Mouse (Mus musculus) midbrain, embryonic 15.5 days (tissue): ENCODE results near the gene Uba3. TPM values are rescaled to one million over a fixed set of nuclear protein-coding genes. Genes with fewer than 3 reads are reported as not detected.

ENCODE experiments used
- ATAC-seq: fragments of 200-750 bp; cut with Nextera tagmentation; replicated peaks from 2 replicates; pipeline ENCODE4 v1.8.0; 2017; ENCODE audit warnings: moderate TSS enrichment
- H3K27ac ChIP-seq: fragments of 300-500 bp; sonication (generic); 2 replicates; pipeline ENCODE4 v1.5.1; 2015; ENCODE audit warnings: mild to moderate bottlenecking, inconsistent platforms
- H3K27me3 ChIP-seq: fragments of 300-500 bp; sonication (generic); replicated peaks from 2 replicates; pipeline ENCODE4 v1.6.1; 2015; ENCODE audit warnings: inconsistent platforms
- H3K36me3 ChIP-seq: fragments of 300-500 bp; sonication (generic); replicated peaks from 2 replicates; pipeline ENCODE4 v1.6.1; 2015; ENCODE audit warnings: inconsistent platforms
- H3K4me1 ChIP-seq: fragments of 300-500 bp; sonication (generic); 2 replicates; pipeline ENCODE4 v1.6.1; 2015; ENCODE audit warnings: inconsistent platforms
- H3K4me2 ChIP-seq: fragments of 300-500 bp; sonication (generic); 2 replicates; pipeline ENCODE4 v1.6.1; 2015; ENCODE audit warnings: inconsistent platforms, mild to moderate bottlenecking, moderate library complexity
- H3K4me3 ChIP-seq: fragments of 300-500 bp; sonication (generic); 2 replicates; pipeline ENCODE4 v1.5.1; 2015; ENCODE audit warnings: mild to moderate bottlenecking, inconsistent platforms
- H3K9ac ChIP-seq: fragments of 300-500 bp; sonication (generic); 2 replicates; pipeline ENCODE4 v1.6.1; 2015; ENCODE audit warnings: mild to moderate bottlenecking, inconsistent platforms
- H3K9me3 ChIP-seq: fragments of 300-500 bp; sonication (generic); 2 replicates; pipeline ENCODE4 v1.6.1; 2016; ENCODE audit warnings: inconsistent platforms
- WGBS: fragments of 180-500 bp; shearing (Covaris S2); methylation state at CpG from one replicate; pipeline ENCODE4 v1.1.7; 2015; ENCODE audit warnings: mixed read lengths; 5-methylcytosine and 5-hydroxymethylcytosine counted together
- polyA plus RNA-seq: library from polyadenylated mRNA; unstranded; fragments of >200 nt; fragmentation: Nextera tagmentation; extraction: Ambion mirVana; gene quantifications from 2 replicates; pipeline ENCODE4 v1.2.1, GENCODE M21; 2015

Gene Uba3
- polyA plus RNA-seq, 1 experiment from 2014 or later: 86.3 TPM

- Histone ChIP-seq H3K9me3 (no peaks in the 10 kb centered on the region), H3K4me2 (peak within 1 kb of the TSS; percentile 95), H3K27me3 (no peaks in the 10 kb centered on the region), H3K27ac (peak within 1 kb of the TSS; percentile 78), H3K4me1 (peaks cover 21% of the 10 kb centered on the region), H3K4me3 (peak within 1 kb of the TSS; percentile 59), H3K9ac (peak within 1 kb of the TSS; percentile 78), H3K36me3 (no peaks in the 10 kb centered on the region)
- WGBS: under 1% methylated on average over 47 of the region's 56 CpGs
- peak; percentile 83 for ATAC-seq
These were observed 56.8 kb downstream of the Uba3 start, which contains the start of gene Eogt for GRCm38 (mm10) chr6:97148383-97149251. Eogt (minus strand) TSS chr6:97149182.

- H3K9ac ChIP-seq: peak overlapping the region; percentile 78
- no peaks in the 10 kb centered on the region for H3K36me3 ChIP-seq
- 14% methylated on average over 18 of the region's 18 CpGs for WGBS
- H3K27ac ChIP-seq: peak overlapping the region; percentile 78
- no peaks in the 10 kb centered on the region for H3K9me3 ChIP-seq
- H3K4me1 ChIP-seq: peaks cover 21% of the 10 kb centered on the region
- peak overlapping the region; percentile 59 for H3K4me3 ChIP-seq
- H3K4me2 ChIP-seq: peak overlapping the region; percentile 95
- ATAC-seq: peak; percentile 70
- H3K27me3 ChIP-seq: no peaks in the 10 kb centered on the region
These were observed 57.6 kb downstream of the Uba3 start for GRCm38 (mm10) chr6:97147755-97148382.

DNA sequence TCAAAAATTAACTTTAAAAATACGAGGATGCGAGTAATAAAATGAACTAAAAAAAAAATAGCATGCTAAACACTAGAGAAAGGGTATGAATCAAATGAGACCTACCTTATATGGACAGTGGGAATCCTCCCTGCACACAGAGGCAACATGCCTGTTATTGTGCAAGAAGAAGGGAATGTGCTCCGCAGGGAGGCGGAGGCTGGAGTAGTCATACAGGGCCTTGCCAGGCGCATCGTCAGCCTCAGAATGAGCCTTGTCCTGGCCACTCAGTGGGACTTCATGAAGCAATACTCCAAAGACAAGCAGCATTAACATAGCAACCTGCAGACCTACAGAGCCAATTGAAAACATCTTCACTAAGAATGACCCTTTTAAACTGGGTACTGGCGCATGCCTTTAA lies 60.3 kb downstream of the Uba3 start:
- no peak overlapping the region for H3K27ac ChIP-seq
- H3K36me3 ChIP-seq: no peaks in the 10 kb centered on the region
- H3K9me3 ChIP-seq: no peaks in the 10 kb centered on the region
- peaks cover 21% of the 10 kb centered on the region for H3K4me1 ChIP-seq
- ATAC-seq: no peak
- H3K9ac ChIP-seq: no peak overlapping the region
- no peak overlapping the region for H3K4me2 ChIP-seq
- H3K27me3 ChIP-seq: no peaks in the 10 kb centered on the region
- no peak overlapping the region for H3K4me3 ChIP-seq
- 87% methylated on average over 7 of the region's 7 CpGs for WGBS

- Histone ChIP-seq H3K4me2 (no peak overlapping the region), H3K4me3 (no peak overlapping the region), H3K9ac (no peak overlapping the region), H3K27me3 (no peaks in the 10 kb centered on the region), H3K36me3 (no peaks in the 10 kb centered on the region), H3K4me1 (peaks cover 20% of the 10 kb centered on the region), H3K27ac (no peak overlapping the region), H3K9me3 (no peaks in the 10 kb centered on the region)
- 52% methylated on average over 7 of the region's 7 CpGs for WGBS
- no peak for ATAC-seq
These were observed 61.1 kb downstream of the Uba3 start for GRCm38 (mm10) chr6:97144359-97144758.

DNA sequence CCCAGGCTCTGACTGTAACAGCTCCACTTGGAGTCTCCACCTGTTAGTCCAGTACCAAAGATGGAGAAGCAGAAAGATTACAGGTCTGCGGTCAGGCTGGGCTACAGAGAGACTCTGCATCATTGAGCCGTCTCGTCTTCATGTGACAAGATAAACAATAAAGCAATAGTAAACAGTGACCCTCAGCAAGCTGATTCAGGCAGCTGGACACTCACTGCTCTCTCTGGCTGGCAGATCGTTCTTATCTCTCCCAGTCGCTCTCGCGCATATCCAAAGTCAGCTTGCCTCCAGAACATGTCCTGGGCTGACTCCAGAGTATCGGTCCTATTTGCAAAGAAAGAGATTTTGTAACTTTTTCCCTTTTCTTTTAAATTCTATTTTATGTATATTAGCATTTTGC lies 62.8 kb downstream of the Uba3 start:
- WGBS: 89% methylated on average over 8 of the region's 8 CpGs

GRCm38 (mm10) chr6:97141811-97142210 lies 63.6 kb downstream of the Uba3 start:
- Histone ChIP-seq H3K4me2 (no peak overlapping the region), H3K27ac (no peak overlapping the region), H3K36me3 (no peaks in the 10 kb centered on the region), H3K4me1 (no peaks in the 10 kb centered on the region), H3K4me3 (no peak overlapping the region), H3K27me3 (no peaks in the 10 kb centered on the region), H3K9ac (no peak overlapping the region), H3K9me3 (no peaks in the 10 kb centered on the region)
- WGBS: 83% methylated on average over 7 of the region's 7 CpGs
- ATAC-seq: no peak

More for the DNA sequence above, 62.8 kb downstream of the Uba3 start:
- Histone ChIP-seq H3K9ac (no peak overlapping the region), H3K9me3 (no peaks in the 10 kb centered on the region), H3K4me2 (no peak overlapping the region), H3K36me3 (no peaks in the 10 kb centered on the region), H3K27me3 (no peaks in the 10 kb centered on the region), H3K4me1 (peaks cover 5% of the 10 kb centered on the region), H3K27ac (no peak overlapping the region), H3K4me3 (no peak overlapping the region)
- no peak for ATAC-seq

Other genes starting within 250 kb of the Uba3 start
- gene Fam19a4, start 145.2 kb downstream of the Uba3 start, polyA plus RNA-seq: 6.4 and 6.6 TPM in 2 replicates
- 13.2 and 13.5 TPM in 2 replicates for gene Eogt, start 56.5 kb downstream of the Uba3 start, polyA plus RNA-seq
- gene Tmf1, start 26.5 kb downstream of the Uba3 start, polyA plus RNA-seq: 35.6 and 35.7 TPM in 2 replicates
- 134 and 135 TPM in 2 replicates for gene Arl6ip5, start 5.0 kb upstream of the Uba3 start, polyA plus RNA-seq
- gene Lmod3, start 47.1 kb upstream of the Uba3 start, polyA plus RNA-seq: not detected in 2 replicates